Mouse (Mus musculus) forebrain, embryonic 13.5 days (tissue): Measurements from ENCODE around the gene Abcb1b. TPM values are rescaled to one million over a fixed set of nuclear protein-coding genes. Genes with fewer than 3 reads are reported as not detected.
"Not testable (repeated sequence)": the region's sequence is repeated elsewhere in the genome, so short reads cannot be mapped to it uniquely, and the experiment has no call there.

Source experiments
- ATAC-seq: fragments of 200-750 bp; cut with Nextera tagmentation; 2 replicates; pipeline ENCODE4 v1.8.0; 2017
- H3K27ac ChIP-seq: fragments of 300-500 bp; sonication (generic); 2 replicates; pipeline ENCODE4 v1.5.1; 2015; ENCODE audit warnings: inconsistent platforms, mild to moderate bottlenecking, moderate library complexity
- H3K27me3 ChIP-seq: fragments of 300-500 bp; sonication (generic); 2 replicates; pipeline ENCODE4 v1.6.1; 2015; ENCODE audit warnings: mild to moderate bottlenecking, inconsistent platforms
- H3K36me3 ChIP-seq: fragments of 300-500 bp; sonication (generic); 2 replicates; pipeline ENCODE4 v1.6.1; 2015; ENCODE audit warnings: mild to moderate bottlenecking, inconsistent platforms; ENCODE audit not compliant: poor library complexity, severe bottlenecking
- H3K4me1 ChIP-seq: fragments of 300-500 bp; sonication (generic); 2 replicates; pipeline ENCODE4 v1.6.1; 2015; ENCODE audit warnings: inconsistent platforms
- H3K4me2 ChIP-seq: fragments of 300-500 bp; sonication (generic); 2 replicates; pipeline ENCODE4 v1.6.1; 2015; ENCODE audit warnings: inconsistent platforms, mild to moderate bottlenecking, moderate library complexity
- H3K4me3 ChIP-seq: fragments of 300-500 bp; sonication (generic); 2 replicates; pipeline ENCODE4 v1.5.1; 2015; ENCODE audit warnings: mild to moderate bottlenecking, inconsistent platforms
- H3K9ac ChIP-seq: fragments of 300-500 bp; sonication (generic); 2 replicates; pipeline ENCODE4 v1.6.1; 2015; ENCODE audit warnings: mild to moderate bottlenecking, inconsistent platforms
- H3K9me3 ChIP-seq: fragments of 300-500 bp; sonication (generic); replicated peaks from 2 replicates; pipeline ENCODE4 v1.6.1; 2016; ENCODE audit warnings: inconsistent platforms
- WGBS: fragments of 180-500 bp; shearing (Covaris S2); methylation state at CpG from one replicate; pipeline ENCODE4 v1.1.7; 2015; 5-methylcytosine and 5-hydroxymethylcytosine counted together
- polyA plus RNA-seq: library from polyadenylated mRNA; unstranded; fragments of >200 nt; fragmentation: Nextera tagmentation; extraction: Ambion mirVana; gene quantifications from 2 replicates; pipeline ENCODE4 v1.2.1, GENCODE M21; 2015

Gene Abcb1b
- 0.77 and 1.3 TPM in 2 replicates for polyA plus RNA-seq

DNA sequence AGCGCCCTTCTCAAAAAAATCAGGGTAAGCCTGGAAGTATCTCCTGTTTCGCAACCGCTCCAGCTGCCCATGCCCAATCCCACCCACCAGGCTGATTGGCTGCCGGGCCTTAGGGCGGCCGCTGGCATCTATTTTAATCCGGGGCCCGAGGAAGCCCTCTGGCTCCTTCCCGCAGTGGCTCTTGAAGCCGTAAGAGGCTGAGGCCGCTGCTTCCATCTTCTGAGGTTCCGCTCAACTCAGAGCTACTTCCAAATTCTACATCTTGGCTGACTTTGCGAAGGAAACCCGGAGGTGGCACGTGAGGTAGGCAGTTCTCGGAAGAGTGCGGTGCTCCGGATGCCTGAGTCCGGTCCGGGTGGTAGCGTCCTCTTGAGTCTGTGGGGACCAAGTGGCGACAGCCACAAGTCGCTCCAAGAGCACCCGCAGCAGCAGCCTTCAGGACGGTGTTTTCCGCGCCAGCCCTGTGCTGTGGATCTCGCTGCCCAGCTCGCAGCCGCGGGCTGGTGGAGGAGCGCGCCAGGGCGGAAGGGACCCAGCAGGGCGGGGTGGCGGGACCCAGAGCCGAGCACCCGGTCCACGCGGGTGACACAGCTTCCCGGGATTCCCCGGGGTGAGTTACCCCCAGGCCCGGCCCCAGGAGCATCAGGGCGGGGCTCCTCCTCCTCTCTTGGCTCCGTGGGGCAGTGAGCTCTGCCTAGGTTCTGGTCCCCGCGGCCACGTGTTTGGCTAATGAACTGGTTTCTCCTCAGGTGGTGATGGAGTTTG, at the start of gene Abcb1b:
TSS of gene Abcb1b (plus strand) at position 161 of the 765 bp plus-strand sequence.
- Histone ChIP-seq H3K27me3 (no peaks in the 10 kb centered on the region), H3K9me3 (no peaks in the 10 kb centered on the region), H3K4me3 (peak within 1 kb of the TSS; percentile 60), H3K27ac (no peak within 1 kb of the TSS), H3K4me2 (peak within 1 kb of the TSS; percentile 99), H3K9ac (peak within 1 kb of the TSS; percentile 76), H3K36me3 (no peaks in the 10 kb centered on the region), H3K4me1 (peaks cover 7% of the 10 kb centered on the region)
- ATAC-seq: peak; percentile 92
- whole genome bisulfite sequencing: 1% methylated on average over 44 of the region's 48 CpGs

- Histone ChIP-seq H3K9me3 (no peaks in the 10 kb centered on the region), H3K27me3 (no peaks in the 10 kb centered on the region), H3K4me3 (no peak overlapping the region), H3K9ac (no peak overlapping the region), H3K4me2 (no peak overlapping the region), H3K36me3 (no peaks in the 10 kb centered on the region), H3K27ac (no peak overlapping the region), H3K4me1 (no peaks in the 10 kb centered on the region)
- no peak for ATAC-seq
- WGBS: 72% methylated on average over 3 of the region's 3 CpGs
Measured at GRCm38 (mm10) chr5:8772866-8773265, 25.1 kb upstream of the Abcb1b start.

- Histone ChIP-seq H3K27me3 (no peaks in the 10 kb centered on the region), H3K4me1 (no peaks in the 10 kb centered on the region), H3K4me3 (no peak overlapping the region), H3K4me2 (no peak overlapping the region), H3K9me3 (no peaks in the 10 kb centered on the region), H3K9ac (no peak overlapping the region), H3K36me3 (no peaks in the 10 kb centered on the region), H3K27ac (no peak overlapping the region)
- WGBS: 85% methylated on average over 2 of the region's 2 CpGs
- no peak for ATAC-seq
Measured at GRCm38 (mm10) chr5:8778311-8778710, 19.6 kb upstream of the Abcb1b start.

GRCm38 (mm10) chr5:8778751-8779150, 19.2 kb upstream of the Abcb1b start:
- no peak for ATAC-seq
- Histone ChIP-seq H3K9me3 (no peaks in the 10 kb centered on the region), H3K36me3 (no peaks in the 10 kb centered on the region), H3K4me1 (no peaks in the 10 kb centered on the region), H3K27ac (no peak overlapping the region), H3K27me3 (no peaks in the 10 kb centered on the region), H3K4me3 (no peak overlapping the region), H3K4me2 (no peak overlapping the region), H3K9ac (no peak overlapping the region)
- WGBS: 92% methylated on average over 2 of the region's 2 CpGs

DNA sequence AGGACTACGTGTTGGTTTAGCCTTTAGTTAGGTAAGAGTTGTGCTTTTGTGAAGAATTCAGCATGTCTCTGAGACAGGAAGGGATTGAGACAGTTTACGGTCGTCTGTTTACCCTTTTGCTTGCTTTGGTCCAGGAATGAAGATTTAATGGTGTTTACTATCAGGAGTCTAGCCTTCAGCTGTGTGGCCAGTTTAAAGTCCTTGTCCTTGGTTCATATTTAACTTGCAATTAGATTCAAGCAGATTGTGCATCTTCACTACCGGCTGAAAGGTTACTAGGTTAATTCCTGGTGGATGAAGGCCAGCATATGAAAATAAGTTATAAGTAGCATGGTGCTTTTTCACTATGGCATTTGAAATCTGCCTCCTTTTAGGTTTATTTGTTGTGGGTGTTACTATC, 5.7 kb upstream of the Abcb1b start:
- H3K4me3 ChIP-seq: no peak overlapping the region
- no peaks in the 10 kb centered on the region for H3K36me3 ChIP-seq
- H3K27ac ChIP-seq: no peak overlapping the region
- 82% methylated on average over 4 of the region's 4 CpGs for WGBS
- no peak overlapping the region for H3K9ac ChIP-seq
- H3K4me1 ChIP-seq: no peaks in the 10 kb centered on the region
- no peak for ATAC-seq
- H3K27me3 ChIP-seq: no peaks in the 10 kb centered on the region
- no peaks in the 10 kb centered on the region for H3K9me3 ChIP-seq
- no peak overlapping the region for H3K4me2 ChIP-seq

- no peaks in the 10 kb centered on the region for H3K27me3 ChIP-seq
- peaks cover 7% of the 10 kb centered on the region for H3K4me1 ChIP-seq
- WGBS: 27% methylated on average over 10 of the region's 10 CpGs
- peak overlapping the region; percentile 99 for H3K4me2 ChIP-seq
- ATAC-seq: peak; percentile 53
- H3K27ac ChIP-seq: no peak overlapping the region
- H3K9me3 ChIP-seq: no peaks in the 10 kb centered on the region
- H3K36me3 ChIP-seq: no peaks in the 10 kb centered on the region
- peak overlapping the region; percentile 76 for H3K9ac ChIP-seq
- peak overlapping the region; percentile 60 for H3K4me3 ChIP-seq
Measured at GRCm38 (mm10) chr5:8798752-8799115, 787 bp downstream of the Abcb1b start.

DNA sequence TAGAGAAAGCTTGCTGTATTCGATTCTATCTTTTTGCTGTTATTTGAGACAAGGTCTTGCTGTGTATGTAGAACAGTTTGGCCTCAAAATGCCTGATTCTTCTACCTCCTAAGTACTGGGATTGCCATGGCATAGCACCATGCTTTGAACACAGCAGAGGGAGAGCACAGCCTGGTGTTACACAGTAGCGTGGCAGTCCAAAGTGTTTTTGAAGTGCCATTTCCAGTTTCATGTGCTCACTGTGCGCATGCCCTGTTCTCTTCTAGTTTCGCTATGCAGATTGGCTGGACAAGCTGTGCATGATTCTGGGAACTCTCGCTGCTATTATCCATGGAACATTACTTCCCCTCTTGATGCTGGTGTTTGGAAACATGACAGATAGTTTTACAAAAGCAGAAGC, 7.8 kb downstream of the Abcb1b start:
- ATAC-seq: no peak
- no peaks in the 10 kb centered on the region for H3K27me3 ChIP-seq
- H3K9me3 ChIP-seq: no peaks in the 10 kb centered on the region
- no peak overlapping the region for H3K9ac ChIP-seq
- no peak overlapping the region for H3K27ac ChIP-seq
- H3K36me3 ChIP-seq: no peaks in the 10 kb centered on the region
- no peak overlapping the region for H3K4me3 ChIP-seq
- no peak overlapping the region for H3K4me2 ChIP-seq
- H3K4me1 ChIP-seq: no peaks in the 10 kb centered on the region
- WGBS: 90% methylated on average over 5 of the region's 5 CpGs

- Histone ChIP-seq H3K4me3 (no peak overlapping the region), H3K36me3 (no peaks in the 10 kb centered on the region), H3K4me1 (no peaks in the 10 kb centered on the region), H3K9ac (no peak overlapping the region), H3K4me2 (no peak overlapping the region), H3K9me3 (no peaks in the 10 kb centered on the region), H3K27me3 (no peaks in the 10 kb centered on the region), H3K27ac (no peak overlapping the region)
- WGBS: 92% methylated on average over 9 of the region's 9 CpGs
- no peak for ATAC-seq
Measured at GRCm38 (mm10) chr5:8807137-8808004, 9.4 kb downstream of the Abcb1b start.

DNA sequence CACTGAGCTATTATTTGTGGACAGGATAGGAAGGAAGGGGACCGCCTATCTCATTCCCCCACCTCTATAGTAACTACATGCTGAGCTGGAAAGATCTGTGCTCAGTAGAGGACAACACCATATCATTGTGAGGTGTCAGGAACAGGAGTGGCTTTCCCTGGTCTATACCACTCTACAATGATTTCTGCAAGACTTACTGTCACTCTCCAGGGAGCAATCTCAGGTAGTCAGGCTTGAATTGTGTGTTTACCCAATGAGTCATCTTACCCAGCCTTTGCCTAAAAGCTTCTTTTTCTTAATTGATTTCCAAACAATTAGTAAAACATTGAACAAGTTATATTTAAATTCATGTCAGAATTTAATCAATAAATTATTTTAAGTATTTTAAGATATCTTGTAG, 15.9 kb downstream of the Abcb1b start:
- ATAC-seq: no peak
- 76% methylated on average over 1 of the region's 1 CpGs for WGBS
- H3K4me3 ChIP-seq: no peak overlapping the region

DNA sequence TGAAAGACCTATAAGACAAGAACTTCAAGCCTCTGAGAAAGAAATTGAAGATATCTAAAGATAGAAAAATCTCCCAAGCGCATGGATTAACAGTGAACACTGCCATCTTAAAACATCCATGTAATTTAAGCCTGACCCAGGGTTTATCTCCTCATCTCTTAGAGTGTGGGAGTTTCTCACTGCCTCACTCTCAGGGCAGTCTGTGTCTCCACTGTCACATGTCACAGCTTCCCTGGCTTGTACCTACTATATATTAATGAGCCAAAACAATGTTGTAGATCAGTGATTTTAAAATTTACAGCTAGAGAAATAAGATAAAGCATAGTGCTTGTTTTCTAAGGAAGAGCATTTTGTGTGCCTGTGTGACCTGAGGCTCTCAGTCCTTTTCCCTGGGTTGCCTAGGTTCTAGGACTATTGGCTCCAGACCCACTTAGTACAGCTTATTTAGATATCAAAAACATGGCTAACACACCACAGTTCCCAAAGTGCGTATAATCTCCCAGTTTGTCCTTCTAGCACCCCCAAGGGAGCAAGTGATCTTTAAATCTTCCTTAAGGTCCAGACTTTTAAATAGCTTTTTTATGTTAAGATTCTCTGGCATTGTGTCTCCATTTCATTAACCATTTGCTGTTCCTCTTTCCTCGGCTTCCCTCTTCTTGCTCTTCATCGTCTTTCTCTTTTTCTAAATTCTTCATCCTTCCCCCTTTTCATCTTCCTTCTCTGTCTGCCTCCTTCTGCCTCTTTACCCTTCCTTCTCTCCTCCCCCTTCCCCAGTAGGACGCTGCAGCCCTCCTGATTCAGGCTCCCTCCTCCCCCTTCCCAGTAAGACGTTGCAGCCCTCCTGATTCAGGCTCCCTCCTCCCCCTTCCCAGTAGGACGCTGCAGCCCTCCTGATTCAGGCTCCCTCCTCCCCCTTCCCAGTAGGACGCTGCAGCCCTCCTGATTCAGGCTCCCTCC, 22.0 kb downstream of the Abcb1b start:
- WGBS: 12% methylated on average over 8 of the region's 8 CpGs
- H3K36me3 ChIP-seq: no peaks in the 10 kb centered on the region
- peaks cover 8% of the 10 kb centered on the region for H3K4me1 ChIP-seq
- H3K4me3 ChIP-seq: peak overlapping the region; percentile 25
- no peak overlapping the region for H3K27ac ChIP-seq
- ATAC-seq: peak; percentile 66; the same call in 1 of the 2 replicates
- no peaks in the 10 kb centered on the region for H3K9me3 ChIP-seq
- H3K27me3 ChIP-seq: no peaks in the 10 kb centered on the region
- H3K9ac ChIP-seq: peak overlapping the region; percentile 48
- H3K4me2 ChIP-seq: peak overlapping the region; percentile 54

More for the DNA sequence above, 15.9 kb downstream of the Abcb1b start:
- H3K27me3 ChIP-seq: no peaks in the 10 kb centered on the region
- no peak overlapping the region for H3K27ac ChIP-seq
- no peak overlapping the region for H3K4me2 ChIP-seq
- H3K36me3 ChIP-seq: no peaks in the 10 kb centered on the region
- H3K9me3 ChIP-seq: no peaks in the 10 kb centered on the region
- H3K4me1 ChIP-seq: no peaks in the 10 kb centered on the region
- H3K9ac ChIP-seq: no peak overlapping the region

DNA sequence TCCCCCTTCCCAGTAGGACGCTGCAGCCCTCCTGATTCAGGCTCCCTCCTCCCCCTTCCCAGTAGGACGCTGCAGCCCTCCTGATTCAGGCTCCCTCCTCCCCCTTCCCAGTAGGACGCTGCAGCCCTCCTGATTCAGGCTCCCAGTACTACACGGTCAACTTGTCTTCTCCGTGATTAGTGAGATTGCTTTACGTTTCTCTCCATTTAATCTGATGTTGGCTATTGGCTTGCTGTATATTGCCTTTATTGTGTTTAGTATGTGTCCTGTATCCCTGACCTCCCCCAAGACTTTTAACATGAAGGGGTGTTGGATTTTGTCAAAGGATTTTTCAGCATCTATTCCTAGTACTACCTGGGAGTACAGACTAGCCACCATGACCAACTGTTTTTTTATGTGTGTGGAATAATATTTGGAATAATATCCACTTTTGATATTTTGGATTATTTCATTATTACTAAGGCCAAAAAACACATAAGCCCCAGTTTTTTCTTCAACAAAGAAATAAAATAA, 22.7 kb downstream of the Abcb1b start:
- ATAC-seq: peak; percentile 54; the same call in 1 of the 2 replicates
- not testable (repeated sequence) for H3K9me3 ChIP-seq, H3K9ac ChIP-seq, H3K4me3 ChIP-seq, H3K4me1 ChIP-seq, H3K27me3 ChIP-seq, H3K36me3 ChIP-seq, H3K27ac ChIP-seq
- WGBS: under 1% methylated on average over 5 of the region's 6 CpGs
- H3K4me2 ChIP-seq: peak overlapping the region; percentile 54
